Mouse (Mus musculus): ENCODE data around the gene Tcte1. TPM values are rescaled to one million over a fixed set of nuclear protein-coding genes. Genes with fewer than 3 reads are reported as not detected.

Tcte1 gene
- polyA plus RNA-seq, 1 experiment from 2014 or later: 1.3 TPM

GRCm38 (mm10) chr17:45517135-45517534 lies 6.1 kb upstream of the Tcte1 start:
- DNase-seq (ENCODE audit: low spot score): no peak
- no peaks in the 10 kb centered on the region for H3K36me3 ChIP-seq (ENCODE audit: control insufficient read depth, insufficient read depth, low read length)
- ATAC-seq (ENCODE audit: insufficient number of reproducible peaks, low FRiP score, low TSS enrichment, low read depth): no peak

GRCm38 (mm10) chr17:45517549-45518215 lies 5.6 kb upstream of the Tcte1 start:
- 94% methylated on average over 27 of the region's 28 CpGs for WGBS
- no peaks in the 10 kb centered on the region for H3K4me1 ChIP-seq (ENCODE audit: control insufficient read depth, insufficient read depth, low read length)

More at GRCm38 (mm10) chr17:45517135-45517534, 6.1 kb upstream of the Tcte1 start:
- Histone ChIP-seq H3K27ac (replicated peaks; ENCODE audit: low read depth, low read length) (no peak overlapping the region), H3K27me3 (ENCODE audit: control insufficient read depth, insufficient read depth, low read length) (no peaks in the 10 kb centered on the region), H3K4me2 (ENCODE audit: low read depth, severe bottlenecking) (no peak overlapping the region), H3K4me1 (ENCODE audit: control insufficient read depth, insufficient read depth, low read length) (no peaks in the 10 kb centered on the region), H3K4me3 (ENCODE audit: low read depth, low read length) (no peak overlapping the region), H3K9me3 (ENCODE audit: control insufficient read depth, low read length) (no peaks in the 10 kb centered on the region), H3K9ac (ENCODE audit: low read length) (no peak overlapping the region)
- 93% methylated on average over 21 of the region's 21 CpGs for WGBS

GRCm38 (mm10) chr17:45518766-45519475 lies 4.3 kb upstream of the Tcte1 start:
- H3K27ac ChIP-seq (replicated peaks; ENCODE audit: low read depth, low read length): no peak overlapping the region
- H3K4me3 ChIP-seq (ENCODE audit: low read depth, low read length): no peak overlapping the region
- H3K4me2 ChIP-seq (ENCODE audit: low read depth, severe bottlenecking): no peak overlapping the region
- no peak for DNase-seq (ENCODE audit: low spot score)
- H3K9ac ChIP-seq (ENCODE audit: low read length): no peak overlapping the region
- 0 out of 2 replicates have a peak, but pooled peaks cover 3% of the 10 kb centered on the region for H3K4me1 ChIP-seq (ENCODE audit: control insufficient read depth, insufficient read depth, low read length)
- no peaks in the 10 kb centered on the region for H3K36me3 ChIP-seq (ENCODE audit: control insufficient read depth, insufficient read depth, low read length)
- no peaks in the 10 kb centered on the region for H3K9me3 ChIP-seq (ENCODE audit: control insufficient read depth, low read length)
- no peak for ATAC-seq (ENCODE audit: insufficient number of reproducible peaks, low FRiP score, low TSS enrichment, low read depth)
- 63% methylated on average over 12 of the region's 12 CpGs for WGBS
- H3K27me3 ChIP-seq (ENCODE audit: control insufficient read depth, insufficient read depth, low read length): no peaks in the 10 kb centered on the region

More at GRCm38 (mm10) chr17:45517549-45518215, 5.6 kb upstream of the Tcte1 start:
- H3K4me3 ChIP-seq (ENCODE audit: low read depth, low read length): no peak overlapping the region
- no peaks in the 10 kb centered on the region for H3K27me3 ChIP-seq (ENCODE audit: control insufficient read depth, insufficient read depth, low read length)
- no peaks in the 10 kb centered on the region for H3K36me3 ChIP-seq (ENCODE audit: control insufficient read depth, insufficient read depth, low read length)
- no peak overlapping the region for H3K4me2 ChIP-seq (ENCODE audit: low read depth, severe bottlenecking)
- H3K9ac ChIP-seq (ENCODE audit: low read length): no peak overlapping the region
- DNase-seq (ENCODE audit: low spot score) (no peak), ATAC-seq (ENCODE audit: insufficient number of reproducible peaks, low FRiP score, low TSS enrichment, low read depth) (no peak)
- no peak overlapping the region for H3K27ac ChIP-seq (replicated peaks; ENCODE audit: low read depth, low read length)
- no peaks in the 10 kb centered on the region for H3K9me3 ChIP-seq (ENCODE audit: control insufficient read depth, low read length)

GRCm38 (mm10) chr17:45520136-45520535 lies 3.1 kb upstream of the Tcte1 start:
- Histone ChIP-seq H3K4me3 (ENCODE audit: low read depth, low read length) (no peak overlapping the region), H3K4me2 (ENCODE audit: low read depth, severe bottlenecking) (no peak overlapping the region), H3K4me1 (ENCODE audit: control insufficient read depth, insufficient read depth, low read length) (0 out of 2 replicates have a peak, but pooled peaks cover 3% of the 10 kb centered on the region), H3K36me3 (ENCODE audit: control insufficient read depth, insufficient read depth, low read length) (no peaks in the 10 kb centered on the region), H3K9me3 (ENCODE audit: control insufficient read depth, low read length) (no peaks in the 10 kb centered on the region), H3K27me3 (ENCODE audit: control insufficient read depth, insufficient read depth, low read length) (no peaks in the 10 kb centered on the region), H3K27ac (replicated peaks; ENCODE audit: low read depth, low read length) (no peak overlapping the region), H3K9ac (ENCODE audit: low read length) (no peak overlapping the region)
- DNase-seq (ENCODE audit: low spot score) (no peak), ATAC-seq (ENCODE audit: insufficient number of reproducible peaks, low FRiP score, low TSS enrichment, low read depth) (no peak)
- 77% methylated on average over 11 of the region's 11 CpGs for WGBS

- no peaks in the 10 kb centered on the region for H3K36me3 ChIP-seq (ENCODE audit: control insufficient read depth, insufficient read depth, low read length)
- H3K4me3 ChIP-seq (ENCODE audit: low read depth, low read length): no peak overlapping the region
- no peak overlapping the region for H3K4me2 ChIP-seq (ENCODE audit: low read depth, severe bottlenecking)
- H3K9me3 ChIP-seq (ENCODE audit: control insufficient read depth, low read length): no peaks in the 10 kb centered on the region
- peaks cover 3% of the 10 kb centered on the region; the same call in 1 of the 2 replicates for H3K27me3 ChIP-seq (ENCODE audit: control insufficient read depth, insufficient read depth, low read length)
- H3K4me1 ChIP-seq (ENCODE audit: control insufficient read depth, insufficient read depth, low read length): 0 out of 2 replicates have a peak, but pooled peaks cover 3% of the 10 kb centered on the region
- ATAC-seq (ENCODE audit: insufficient number of reproducible peaks, low FRiP score, low TSS enrichment, low read depth): no peak
- WGBS: 43% methylated on average over 4 of the region's 4 CpGs
- H3K9ac ChIP-seq (ENCODE audit: low read length): no peak overlapping the region
- H3K27ac ChIP-seq (replicated peaks; ENCODE audit: low read depth, low read length): no peak overlapping the region
- no peak for DNase-seq (ENCODE audit: low spot score)
Measured at GRCm38 (mm10) chr17:45524961-45525360, 1.7 kb downstream of the Tcte1 start.

GRCm38 (mm10) chr17:45526571-45526970 lies 3.3 kb downstream of the Tcte1 start:
- no peak for DNase-seq (ENCODE audit: low spot score)
- no peak overlapping the region for H3K9ac ChIP-seq (ENCODE audit: low read length)
- H3K4me2 ChIP-seq (ENCODE audit: low read depth, severe bottlenecking): no peak overlapping the region
- H3K9me3 ChIP-seq (ENCODE audit: control insufficient read depth, low read length): no peaks in the 10 kb centered on the region
- 19% methylated on average over 5 of the region's 5 CpGs for WGBS
- H3K36me3 ChIP-seq (ENCODE audit: control insufficient read depth, insufficient read depth, low read length): no peaks in the 10 kb centered on the region
- no peak for ATAC-seq (ENCODE audit: insufficient number of reproducible peaks, low FRiP score, low TSS enrichment, low read depth)
- H3K4me3 ChIP-seq (ENCODE audit: low read depth, low read length): no peak overlapping the region
- H3K27me3 ChIP-seq (ENCODE audit: control insufficient read depth, insufficient read depth, low read length): peaks cover 8% of the 10 kb centered on the region
- no peak overlapping the region for H3K27ac ChIP-seq (replicated peaks; ENCODE audit: low read depth, low read length)
- 0 out of 2 replicates have a peak, but pooled peaks cover 3% of the 10 kb centered on the region for H3K4me1 ChIP-seq (ENCODE audit: control insufficient read depth, insufficient read depth, low read length)

- H3K4me1 ChIP-seq (ENCODE audit: control insufficient read depth, insufficient read depth, low read length): no peaks in the 10 kb centered on the region
- ATAC-seq (ENCODE audit: insufficient number of reproducible peaks, low FRiP score, low TSS enrichment, low read depth): no peak
- no peak for DNase-seq (ENCODE audit: low spot score)
- no peak overlapping the region for H3K27ac ChIP-seq (replicated peaks; ENCODE audit: low read depth, low read length)
- no peak overlapping the region for H3K4me3 ChIP-seq (ENCODE audit: low read depth, low read length)
- H3K36me3 ChIP-seq (ENCODE audit: control insufficient read depth, insufficient read depth, low read length): no peaks in the 10 kb centered on the region
- WGBS: 52% methylated on average over 13 of the region's 13 CpGs
- peaks cover 19% of the 10 kb centered on the region for H3K27me3 ChIP-seq (ENCODE audit: control insufficient read depth, insufficient read depth, low read length)
- no peaks in the 10 kb centered on the region; the same call in 1 of the 2 replicates for H3K9me3 ChIP-seq (ENCODE audit: control insufficient read depth, low read length)
- H3K4me2 ChIP-seq (ENCODE audit: low read depth, severe bottlenecking): no peak overlapping the region
- H3K9ac ChIP-seq (ENCODE audit: low read length): no peak overlapping the region
Measured at GRCm38 (mm10) chr17:45530346-45530782, 7.1 kb downstream of the Tcte1 start.

GRCm38 (mm10) chr17:45532896-45533295 lies 9.7 kb downstream of the Tcte1 start:
- H3K9ac ChIP-seq (ENCODE audit: low read length): no peak overlapping the region
- no peaks in the 10 kb centered on the region for H3K4me1 ChIP-seq (ENCODE audit: control insufficient read depth, insufficient read depth, low read length)
- DNase-seq (ENCODE audit: low spot score) (no peak), ATAC-seq (ENCODE audit: insufficient number of reproducible peaks, low FRiP score, low TSS enrichment, low read depth) (no peak)
- no peak overlapping the region for H3K4me3 ChIP-seq (ENCODE audit: low read depth, low read length)
- no peak overlapping the region for H3K4me2 ChIP-seq (ENCODE audit: low read depth, severe bottlenecking)
- no peak overlapping the region for H3K27ac ChIP-seq (replicated peaks; ENCODE audit: low read depth, low read length)
- peaks cover 24% of the 10 kb centered on the region for H3K27me3 ChIP-seq (ENCODE audit: control insufficient read depth, insufficient read depth, low read length)
- H3K9me3 ChIP-seq (ENCODE audit: control insufficient read depth, low read length): no peaks in the 10 kb centered on the region; the same call in 1 of the 2 replicates
- no peaks in the 10 kb centered on the region for H3K36me3 ChIP-seq (ENCODE audit: control insufficient read depth, insufficient read depth, low read length)
- WGBS: 52% methylated on average over 15 of the region's 15 CpGs
